Mouse (Mus musculus) kidney, postnatal 0 days (tissue): ENCODE measurements around the gene Ipo13. TPM values are rescaled to one million over a fixed set of nuclear protein-coding genes. Genes with fewer than 3 reads are reported as not detected.

Experiments used
- ATAC-seq: fragments of 200-750 bp; cut with Nextera tagmentation; replicated peaks from 2 replicates; pipeline ENCODE4 v1.8.0; 2017; ENCODE audit warnings: low read depth, moderate number of reproducible peaks, moderate TSS enrichment, moderate library complexity; ENCODE audit not compliant: low FRiP score
- DNase-seq: peaks from one replicate; pipeline ENCODE4 v3.0.0-alpha.2; 2016; ENCODE audit warnings: low spot score
- H3K27ac ChIP-seq: fragments of 300-500 bp; sonication (generic); 2 replicates; pipeline ENCODE4 v1.5.1; 2014; ENCODE audit warnings: mild to moderate bottlenecking
- H3K27me3 ChIP-seq: fragments of 300-500 bp; sonication (generic); 2 replicates; pipeline ENCODE4 v1.6.1; 2014; ENCODE audit warnings: low read length, mixed read lengths; ENCODE audit not compliant: insufficient read depth
- H3K36me3 ChIP-seq: fragments of 300-500 bp; sonication (generic); 2 replicates; pipeline ENCODE4 v1.6.1; 2014; ENCODE audit warnings: low read length, mixed read lengths; ENCODE audit not compliant: insufficient read depth
- H3K4me1 ChIP-seq: fragments of 300-500 bp; sonication (generic); replicated peaks from 2 replicates; pipeline ENCODE4 v1.6.1; 2014; ENCODE audit warnings: antibody characterized with exemption, low read length, mixed read lengths; ENCODE audit not compliant: insufficient read depth
- H3K4me2 ChIP-seq: fragments of 300-500 bp; sonication (generic); 2 replicates; pipeline ENCODE4 v1.6.1; 2014; ENCODE audit warnings: mild to moderate bottlenecking, low read length, moderate library complexity, mixed read lengths
- H3K4me3 ChIP-seq: fragments of 300-500 bp; sonication (generic); replicated peaks from 2 replicates; pipeline ENCODE4 v1.5.1; 2014; ENCODE audit warnings: low read depth, low read length
- H3K9ac ChIP-seq: fragments of 300-500 bp; sonication (generic); 2 replicates; pipeline ENCODE4 v1.6.1; 2014; ENCODE audit warnings: low read depth, low read length
- H3K9me3 ChIP-seq: fragments of 300-500 bp; sonication (generic); replicated peaks from 2 replicates; pipeline ENCODE4 v1.6.1; 2016; ENCODE audit warnings: low read length, inconsistent platforms, mixed read lengths
- CTCF ChIP-seq: IDR thresholded peaks from 2 replicates; pipeline ENCODE4 v1.5.1; 2016; ENCODE audit warnings: antibody characterized with exemption, low read depth, mild to moderate bottlenecking, moderate library complexity
- WGBS: fragments of 180-500 bp; shearing (Covaris S2); extraction: QIAGEN DNeasy Blood & Tissue Kit; methylation state at CpG from one replicate; pipeline ENCODE4 v1.1.7; 2014; 5-methylcytosine and 5-hydroxymethylcytosine counted together
- polyA plus RNA-seq: library from polyadenylated mRNA; unstranded; fragments of >200 nt; fragmentation: Nextera tagmentation; extraction: Ambion mirVana; gene quantifications from 2 replicates; pipeline ENCODE4 v1.2.1, GENCODE M21; 2015

Gene Ipo13
- polyA plus RNA-seq, 1 experiment from 2014 or later: 27.9 TPM

- H3K9ac ChIP-seq: no peak overlapping the region
- H3K9me3 ChIP-seq: no peaks in the 10 kb centered on the region
- H3K4me2 ChIP-seq: no peak overlapping the region; the same call in 1 of the 2 replicates
- H3K4me1 ChIP-seq: peaks cover 16% of the 10 kb centered on the region
- no peak for DNase-seq
- H3K27me3 ChIP-seq: no peaks in the 10 kb centered on the region
- H3K4me3 ChIP-seq: no peak overlapping the region
- no peak for TF ChIP-seq CTCF
- ATAC-seq: no peak
- WGBS: 66% methylated on average over 5 of the region's 5 CpGs
- 0 out of 2 replicates have a peak, but pooled peaks cover 4% of the 10 kb centered on the region for H3K36me3 ChIP-seq
- no peak overlapping the region for H3K27ac ChIP-seq
Measured at GRCm38 (mm10) chr4:117916386-117916785, 1.6 kb upstream of the Ipo13 start.

- Histone ChIP-seq H3K27me3 (no peaks in the 10 kb centered on the region), H3K27ac (peak overlapping the region; percentile 88; the same call in 1 of the 2 replicates), H3K9me3 (no peaks in the 10 kb centered on the region), H3K4me3 (peak overlapping the region; percentile 78), H3K9ac (peak overlapping the region; percentile 88), H3K36me3 (peaks cover 8% of the 10 kb centered on the region; the same call in 1 of the 2 replicates), H3K4me2 (peak overlapping the region; percentile 100), H3K4me1 (peaks cover 16% of the 10 kb centered on the region)
- DNase-seq (peak; percentile 44), ATAC-seq (peak; percentile 34; the same call in 1 of the 2 replicates)
- TF ChIP-seq CTCF: no peak
- WGBS: 2% methylated on average over 19 of the region's 19 CpGs
Measured at GRCm38 (mm10) chr4:117915489-117916105, 798 bp upstream of the Ipo13 start.

GRCm38 (mm10) chr4:117914031-117914430 lies 768 bp downstream of the Ipo13 start:
- Histone ChIP-seq H3K4me3 (peak overlapping the region; percentile 78), H3K9ac (peak overlapping the region; percentile 88), H3K36me3 (peaks cover 8% of the 10 kb centered on the region; the same call in 1 of the 2 replicates), H3K4me1 (peaks cover 16% of the 10 kb centered on the region), H3K9me3 (no peaks in the 10 kb centered on the region), H3K27me3 (no peaks in the 10 kb centered on the region), H3K27ac (no peak overlapping the region), H3K4me2 (peak overlapping the region; percentile 100)
- ATAC-seq (0 out of 2 replicates have a peak, but pooled peaks have one; percentile 3), DNase-seq (no peak)
- no peak for TF ChIP-seq CTCF
- WGBS: 14% methylated on average over 8 of the region's 8 CpGs

GRCm38 (mm10) chr4:117913421-117913820 lies 1.4 kb downstream of the Ipo13 start:
- ATAC-seq (no peak), DNase-seq (no peak)
- H3K9me3 ChIP-seq: no peaks in the 10 kb centered on the region
- TF ChIP-seq CTCF: no peak
- no peak overlapping the region for H3K9ac ChIP-seq
- H3K27ac ChIP-seq: no peak overlapping the region
- H3K4me1 ChIP-seq: peaks cover 16% of the 10 kb centered on the region
- peaks cover 8% of the 10 kb centered on the region; the same call in 1 of the 2 replicates for H3K36me3 ChIP-seq
- 54% methylated on average over 3 of the region's 3 CpGs for WGBS
- peak overlapping the region; percentile 100; the same call in 1 of the 2 replicates for H3K4me2 ChIP-seq
- no peaks in the 10 kb centered on the region for H3K27me3 ChIP-seq
- H3K4me3 ChIP-seq: no peak overlapping the region

DNA sequence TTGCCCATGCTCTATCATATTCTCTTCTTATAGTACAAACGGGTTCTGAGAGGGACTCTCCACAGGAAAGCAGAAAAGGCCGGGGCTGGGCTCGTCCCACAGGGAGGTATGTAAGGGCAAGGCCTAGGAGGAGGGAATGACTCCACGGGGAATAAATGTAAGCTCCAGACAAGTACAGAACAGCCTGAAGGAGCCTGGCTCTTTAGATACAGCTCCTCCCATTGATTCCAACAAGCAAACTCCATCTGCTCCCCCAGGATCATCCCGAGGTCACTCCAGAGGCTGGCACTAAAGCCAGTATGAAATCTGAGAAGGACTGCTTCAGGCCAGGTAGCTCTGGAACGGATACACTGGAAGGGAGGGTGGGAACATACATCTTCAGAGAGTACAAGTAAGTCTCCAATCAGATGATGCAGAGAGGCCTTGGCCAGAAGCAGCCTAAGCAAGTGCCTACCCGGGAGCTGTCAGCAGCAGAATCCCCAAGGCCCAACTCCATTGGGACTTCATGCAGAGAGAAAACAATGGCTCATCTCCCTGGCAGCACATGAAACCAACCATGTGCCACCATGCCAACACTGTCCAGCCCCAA lies 2.0 kb downstream of the Ipo13 start:
- Histone ChIP-seq H3K27ac (no peak overlapping the region), H3K4me2 (no peak overlapping the region), H3K9ac (no peak overlapping the region), H3K9me3 (no peaks in the 10 kb centered on the region), H3K4me1 (peaks cover 16% of the 10 kb centered on the region), H3K27me3 (no peaks in the 10 kb centered on the region), H3K36me3 (peaks cover 8% of the 10 kb centered on the region; the same call in 1 of the 2 replicates), H3K4me3 (no peak overlapping the region)
- WGBS: 47% methylated on average over 7 of the region's 7 CpGs
- ATAC-seq (no peak), DNase-seq (no peak)
- TF ChIP-seq CTCF: no peak

- Histone ChIP-seq H3K36me3 (peaks cover 8% of the 10 kb centered on the region; the same call in 1 of the 2 replicates), H3K27me3 (no peaks in the 10 kb centered on the region), H3K4me3 (no peak overlapping the region), H3K4me1 (peaks cover 16% of the 10 kb centered on the region), H3K9ac (no peak overlapping the region), H3K27ac (no peak overlapping the region), H3K4me2 (no peak overlapping the region), H3K9me3 (no peaks in the 10 kb centered on the region)
- ATAC-seq (no peak), DNase-seq (no peak)
- TF ChIP-seq CTCF: no peak
- 91% methylated on average over 13 of the region's 13 CpGs for WGBS
Measured at GRCm38 (mm10) chr4:117912131-117912561, 2.7 kb downstream of the Ipo13 start.
